Mouse (Mus musculus) cerebellum, adult 8-10 months (tissue): ENCODE data around the gene Snrnp70.
"Not testable (repeated sequence)": the region's sequence is repeated elsewhere in the genome, so short reads cannot be mapped to it uniquely, and the experiment has no call there.

Experiments
- DNase-seq: peaks from one replicate; pipeline ENCODE4 v3.0.0; 2022

Gene Snrnp70

GRCm38 (mm10) chr7:45408949-45409348 is 13.4 kb upstream of the Snrnp70 start:
- DNase-seq, result no peak

- DNase-seq, result no peak
These were observed 12.8 kb upstream of the Snrnp70 start for GRCm38 (mm10) chr7:45408351-45408750.

GRCm38 (mm10) chr7:45407836-45408235 is 12.3 kb upstream of the Snrnp70 start:
- no peak for DNase-seq

- DNase-seq, result no peak
These were observed 10.9 kb upstream of the Snrnp70 start for GRCm38 (mm10) chr7:45406157-45407156.

- DNase-seq, result peak; percentile 69
These were observed 9.8 kb upstream of the Snrnp70 start, which contains the start of gene Kcna7 for GRCm38 (mm10) chr7:45405091-45406075. Kcna7 (plus strand) TSS chr7:45405653.

GRCm38 (mm10) chr7:45403532-45404261 is 8.2 kb upstream of the Snrnp70 start:
- DNase-seq, result peak; percentile 32

- DNase-seq, result no peak
These were observed 6.1 kb upstream of the Snrnp70 start for GRCm38 (mm10) chr7:45401521-45402085.

- DNase-seq, result no peak
These were observed 1.2 kb upstream of the Snrnp70 start for GRCm38 (mm10) chr7:45396787-45397186.

- not testable (repeated sequence) for DNase-seq
These were observed 814 bp upstream of the Snrnp70 start for GRCm38 (mm10) chr7:45396337-45396775.

- no peak for DNase-seq
These were observed 407 bp downstream of the Snrnp70 start for GRCm38 (mm10) chr7:45395129-45395541.

- DNase-seq, result no peak
These were observed 9.5 kb downstream of the Snrnp70 start for GRCm38 (mm10) chr7:45386077-45386476.

- DNase-seq, result no peak
These were observed 19.5 kb downstream of the Snrnp70 start for GRCm38 (mm10) chr7:45376057-45376456.

- no peak for DNase-seq
These were observed 20.9 kb downstream of the Snrnp70 start for GRCm38 (mm10) chr7:45374620-45375019.

GRCm38 (mm10) chr7:45372371-45372770 is 23.2 kb downstream of the Snrnp70 start:
- no peak for DNase-seq

- peak; percentile 85 for DNase-seq
These were observed 24.8 kb downstream of the Snrnp70 start, which contains the start of gene Lin7b for GRCm38 (mm10) chr7:45370475-45371311. Lin7b (minus strand) TSS chr7:45370583.

GRCm38 (mm10) chr7:45369836-45370474 is 25.6 kb downstream of the Snrnp70 start:
- DNase-seq, result peak; percentile 45

- peak; percentile 43 for DNase-seq
These were observed 26.4 kb downstream of the Snrnp70 start for GRCm38 (mm10) chr7:45369022-45369745.

GRCm38 (mm10) chr7:45368178-45368577 is 27.4 kb downstream of the Snrnp70 start:
- peak; percentile 40 for DNase-seq
